Mouse (Mus musculus) inflammation-experienced regulatory T-cells, adult 6 months (primary cell): ENCODE measurements around the gene 1700008O03Rik. TPM values are rescaled to one million over a fixed set of nuclear protein-coding genes. Genes with fewer than 3 reads are reported as not detected.

ENCODE experiments used
- ATAC-seq: one replicate; pipeline ENCODE4 v1.8.0; 2017
- polyA plus RNA-seq, 3 experiments: library from polyadenylated mRNA; unstranded; fragments of 100-300 nt; shearing (Covaris generic); gene quantifications; one replicate each; pipeline ENCODE4 v1.2.1; 2017

The 1700008O03Rik gene
- not detected for polyA plus RNA-seq

DNA sequence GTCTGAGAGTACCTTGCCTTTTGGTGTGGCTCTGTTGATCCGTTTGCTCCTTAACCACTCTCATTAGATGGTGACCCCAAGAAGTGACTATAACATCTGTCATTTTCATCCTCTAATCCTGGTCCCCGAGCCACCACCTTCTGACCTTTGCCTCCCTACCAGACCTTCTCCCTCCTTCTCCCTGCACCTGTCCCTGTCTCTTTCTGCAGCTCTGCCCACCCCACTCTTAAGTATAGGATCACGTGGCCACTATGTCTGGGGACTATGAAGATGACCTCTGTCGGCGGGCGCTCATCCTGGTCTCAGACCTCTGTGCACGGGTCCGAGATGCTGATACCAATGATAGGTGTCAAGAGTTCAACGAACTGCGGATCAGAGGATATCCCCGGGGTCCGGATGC is at the start of gene 1700008O03Rik:
Gene 1700008O03Rik, minus strand, starts transcription at position 101 of the 400 bp plus-strand sequence.
- ATAC-seq = no peak

DNA sequence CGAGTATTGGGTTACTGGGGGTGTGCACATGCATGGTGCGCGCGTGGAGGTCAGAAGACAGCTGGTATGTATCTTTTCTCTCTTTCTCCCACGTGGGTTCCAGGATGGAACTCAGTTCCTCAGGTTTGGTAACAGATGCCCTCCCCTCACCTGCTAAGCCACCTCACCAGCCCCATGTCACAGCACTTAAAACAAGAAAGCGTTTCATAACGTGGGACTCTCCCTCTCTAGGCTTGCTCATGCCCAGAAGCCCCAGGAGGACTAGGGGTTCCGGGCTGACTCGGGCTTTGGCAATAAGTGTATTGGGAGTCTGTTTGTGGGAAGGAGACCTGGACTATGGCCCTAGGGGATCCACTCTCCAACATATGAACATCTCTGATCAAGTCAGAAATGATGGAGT is 48.5 kb upstream of the 1700008O03Rik start:
- ATAC-seq = no peak

DNA sequence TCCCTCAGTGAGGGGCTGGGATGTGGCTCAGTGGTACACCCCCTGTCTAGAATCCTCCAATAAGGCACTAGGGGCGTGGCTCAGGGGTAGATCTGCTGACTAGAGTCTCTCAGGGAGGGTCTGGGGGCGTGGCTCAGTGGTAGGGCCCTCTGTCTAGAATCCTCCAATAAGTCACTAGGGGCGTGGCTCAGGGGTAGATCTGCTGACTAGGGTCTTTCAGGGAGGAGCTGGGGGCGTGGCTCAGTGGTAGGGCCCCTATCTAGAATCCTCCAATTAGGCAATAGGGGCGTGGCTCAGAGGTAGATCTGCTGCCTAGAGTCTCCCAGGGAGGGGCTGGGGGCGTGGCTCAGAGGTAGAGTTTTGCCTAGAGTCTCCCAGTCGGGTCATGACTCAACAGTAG is 47.8 kb upstream of the 1700008O03Rik start:
- ATAC-seq = no peak

DNA sequence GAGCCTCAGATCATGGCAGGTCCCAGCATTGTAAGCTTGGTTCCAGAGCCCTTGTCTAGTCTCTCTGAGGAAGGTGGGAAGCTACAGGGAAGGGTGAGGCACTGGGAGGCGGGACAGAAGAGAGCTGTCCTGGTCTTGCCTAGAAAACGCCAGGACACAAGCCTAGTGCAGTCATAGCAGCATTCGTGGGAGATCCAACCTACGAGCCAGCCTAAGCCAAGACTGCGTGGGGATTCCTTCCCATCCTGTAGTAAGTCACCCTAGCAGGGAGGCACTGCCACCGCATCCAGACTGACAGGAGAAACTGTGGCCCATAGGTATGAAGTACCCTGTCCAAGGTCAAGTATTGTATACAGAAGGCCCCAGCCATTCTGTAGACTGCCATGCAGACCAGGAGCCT is 46.9 kb upstream of the 1700008O03Rik start:
- ATAC-seq = no peak

DNA sequence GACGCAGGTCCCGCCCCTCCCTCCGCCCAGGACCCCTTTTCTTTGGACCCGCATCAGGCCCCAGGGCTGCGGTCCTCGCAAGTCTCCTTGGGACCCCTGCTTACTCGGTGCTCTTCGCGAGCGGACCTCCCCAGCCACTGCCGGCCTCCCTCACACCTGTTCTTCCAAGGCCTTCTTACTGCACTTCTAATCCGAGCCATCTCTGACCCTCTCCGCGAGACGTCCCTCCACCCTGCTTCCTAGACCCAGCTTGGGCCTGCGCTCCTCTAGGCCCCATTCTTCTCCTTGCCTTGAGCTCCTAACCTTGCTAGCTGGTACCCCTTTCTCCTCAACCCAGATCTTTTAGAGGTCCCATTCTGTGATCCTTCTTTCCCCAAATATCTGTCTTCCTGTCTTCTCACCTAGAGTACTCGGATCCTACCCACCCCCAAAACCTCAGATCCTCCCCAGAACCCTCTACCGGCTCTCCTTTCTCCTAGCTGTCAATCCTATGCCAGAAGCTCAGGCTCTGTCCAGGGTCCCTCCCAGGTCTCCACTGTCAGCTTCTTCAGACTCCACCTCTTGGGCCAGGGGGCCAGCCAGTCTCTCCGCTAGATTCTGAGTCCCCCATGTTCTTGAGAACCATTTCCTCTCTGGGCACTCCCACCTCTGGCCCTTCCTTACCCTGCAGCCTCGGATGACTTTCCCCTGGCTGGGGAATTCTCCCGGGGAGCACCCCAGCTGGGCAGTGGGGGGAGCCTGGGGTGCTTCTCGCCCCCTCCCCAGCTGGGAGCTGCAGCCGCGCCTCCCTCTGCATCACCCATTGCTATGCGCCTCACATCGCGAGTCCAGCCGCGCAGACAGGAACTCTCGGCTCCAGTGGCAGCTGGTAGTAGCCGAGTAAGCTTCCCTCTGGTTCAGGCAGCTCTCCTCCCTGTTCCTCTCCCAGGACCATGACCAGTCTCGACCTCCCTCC is 44.2 kb upstream of the 1700008O03Rik start:
- ATAC-seq = no peak

DNA sequence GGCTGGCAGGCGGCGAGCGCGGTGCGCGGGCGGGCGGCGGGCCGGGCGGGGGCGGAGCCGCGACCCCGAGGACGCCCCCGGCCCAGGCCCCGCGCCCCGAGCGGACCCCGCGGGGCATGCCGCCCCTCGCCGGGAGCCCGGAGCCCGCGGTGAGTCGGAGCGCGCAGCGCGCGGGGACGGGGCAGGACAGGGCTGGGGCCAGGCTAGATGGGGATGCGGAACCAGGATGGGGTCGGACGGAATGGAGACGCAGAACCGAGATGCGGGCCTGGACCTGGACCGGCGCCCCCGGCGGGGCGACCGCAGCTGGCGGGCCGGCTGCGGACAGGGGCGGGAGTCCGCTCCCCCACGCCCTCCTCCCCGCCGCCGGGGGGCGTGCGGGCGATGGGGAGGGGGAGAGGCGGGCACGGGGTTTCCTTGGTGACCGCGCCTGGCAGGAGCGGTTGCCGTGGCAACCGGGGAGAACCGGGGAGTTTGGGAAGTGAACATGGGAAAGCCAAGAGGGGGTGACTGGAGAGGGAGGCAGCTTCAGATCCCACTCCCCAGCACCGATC is 43.4 kb upstream of the 1700008O03Rik start, which contains the start of gene Lrrc4b:
Gene Lrrc4b, plus strand, starts transcription at position 51 of the 554 bp plus-strand sequence.
- no peak for ATAC-seq

DNA sequence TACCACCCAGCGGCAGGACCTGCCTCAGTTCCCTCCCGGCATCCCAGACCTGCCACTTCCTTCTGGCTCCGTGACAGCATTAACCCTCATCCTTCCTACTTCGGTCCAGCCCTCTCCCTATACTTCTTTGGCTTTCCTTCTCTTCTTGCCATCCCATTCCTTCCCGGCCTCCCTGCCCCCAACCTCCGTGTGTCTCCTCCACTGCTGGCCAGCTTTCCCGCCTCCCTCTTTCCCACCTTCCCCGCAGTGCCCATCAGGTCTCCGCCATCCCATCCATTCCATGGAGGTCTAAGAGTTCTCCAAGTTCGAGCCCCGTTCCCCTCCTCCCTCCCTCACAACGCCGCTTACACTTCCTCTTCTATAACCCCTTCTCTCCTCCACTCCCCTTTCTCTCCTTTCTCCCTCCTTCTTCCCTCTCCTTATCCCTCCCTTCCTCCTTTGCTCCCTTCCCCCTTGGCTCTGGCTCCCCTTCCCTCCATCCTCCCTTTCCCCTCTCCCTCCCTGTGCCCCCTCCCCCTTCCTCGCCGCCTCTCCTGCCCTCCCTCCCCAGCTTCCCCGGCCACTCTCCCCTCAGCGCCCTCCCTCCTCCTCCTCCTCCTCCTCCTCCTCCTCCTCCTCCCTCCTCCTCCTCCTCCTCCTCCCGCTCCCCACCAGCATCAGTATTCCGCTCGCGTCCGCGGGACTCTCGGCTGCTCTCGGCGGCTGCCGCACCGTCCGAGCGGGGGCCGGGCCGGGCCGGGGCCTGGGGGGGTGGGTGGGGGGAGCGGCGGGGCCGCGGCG is 42.7 kb upstream of the 1700008O03Rik start:
- ATAC-seq = no peak

DNA sequence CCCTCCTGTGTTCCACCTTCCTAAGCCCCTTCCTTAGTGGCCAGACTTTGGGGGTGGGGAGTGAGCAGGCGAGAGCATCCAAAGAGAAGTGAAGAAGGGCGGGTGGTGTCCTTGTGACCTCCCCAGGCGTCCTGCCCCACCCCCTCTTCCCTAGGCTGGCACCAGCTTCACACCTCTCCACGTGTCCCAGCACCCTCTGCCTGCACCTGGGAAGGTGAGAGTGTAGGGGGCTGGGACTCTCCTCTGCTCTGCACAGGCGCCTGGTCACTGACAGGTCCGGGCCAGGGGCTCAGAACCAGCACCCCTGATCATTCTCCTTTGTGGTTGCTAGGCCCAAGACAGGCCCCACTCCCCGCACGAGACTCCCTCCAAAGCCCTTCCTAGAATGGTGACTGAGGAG is 42.0 kb upstream of the 1700008O03Rik start:
- no peak for ATAC-seq

DNA sequence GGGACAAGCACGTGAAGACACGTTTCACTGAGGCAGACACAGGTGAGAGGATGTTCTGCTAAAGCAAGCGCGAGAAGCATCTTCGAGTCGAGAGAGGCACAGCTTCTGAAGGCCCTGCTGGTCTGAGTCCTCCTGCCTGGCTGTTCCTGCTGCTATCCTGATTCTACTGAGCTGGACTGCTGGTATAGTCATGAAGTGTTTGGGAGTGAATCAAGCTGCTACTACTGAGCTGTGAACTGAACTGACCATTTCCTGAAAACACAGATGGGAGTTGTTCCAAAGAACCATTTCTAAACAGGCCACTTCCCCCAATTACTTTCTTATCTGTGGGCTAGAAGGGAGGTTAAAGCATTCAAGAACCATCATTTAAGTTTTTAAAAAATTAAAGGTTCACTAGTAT is 27.7 kb upstream of the 1700008O03Rik start:
- ATAC-seq = no peak

DNA sequence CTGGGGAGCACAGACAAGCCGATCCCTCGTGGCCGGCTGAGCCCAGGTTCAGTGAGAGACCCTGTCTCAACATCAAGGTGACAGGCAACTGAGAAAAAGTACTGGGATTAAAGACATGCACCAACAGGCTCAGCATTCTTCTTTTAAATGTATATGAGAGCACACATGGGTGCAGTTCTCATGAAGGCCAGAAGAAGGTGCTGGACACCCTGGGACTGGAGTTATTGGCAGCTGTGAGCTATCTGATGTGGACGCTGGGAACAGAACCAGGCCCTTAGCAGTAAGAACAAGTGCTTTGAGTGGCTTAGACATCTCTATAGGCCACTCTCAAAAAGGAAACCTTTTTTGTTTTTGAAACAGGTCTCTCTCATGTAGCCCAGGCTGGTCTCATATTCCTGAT is 25.5 kb upstream of the 1700008O03Rik start:
- ATAC-seq = no peak

DNA sequence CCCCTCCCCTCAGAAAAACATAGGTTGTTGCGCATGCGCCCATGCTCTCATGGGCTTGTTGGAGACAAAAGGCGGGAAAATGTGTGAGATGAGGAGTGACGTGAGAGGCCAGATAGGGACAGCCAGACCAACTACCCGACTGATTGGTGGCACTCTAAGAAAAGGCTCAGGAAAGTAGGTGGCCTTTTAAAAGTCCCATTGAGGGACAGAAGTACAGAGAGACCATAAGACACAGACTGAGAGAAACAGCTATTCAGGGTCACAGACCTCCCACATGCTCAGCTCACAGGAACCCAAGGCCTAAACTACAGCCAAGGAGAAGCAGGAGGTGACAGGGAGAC is 20.4 kb upstream of the 1700008O03Rik start:
- ATAC-seq = no peak

DNA sequence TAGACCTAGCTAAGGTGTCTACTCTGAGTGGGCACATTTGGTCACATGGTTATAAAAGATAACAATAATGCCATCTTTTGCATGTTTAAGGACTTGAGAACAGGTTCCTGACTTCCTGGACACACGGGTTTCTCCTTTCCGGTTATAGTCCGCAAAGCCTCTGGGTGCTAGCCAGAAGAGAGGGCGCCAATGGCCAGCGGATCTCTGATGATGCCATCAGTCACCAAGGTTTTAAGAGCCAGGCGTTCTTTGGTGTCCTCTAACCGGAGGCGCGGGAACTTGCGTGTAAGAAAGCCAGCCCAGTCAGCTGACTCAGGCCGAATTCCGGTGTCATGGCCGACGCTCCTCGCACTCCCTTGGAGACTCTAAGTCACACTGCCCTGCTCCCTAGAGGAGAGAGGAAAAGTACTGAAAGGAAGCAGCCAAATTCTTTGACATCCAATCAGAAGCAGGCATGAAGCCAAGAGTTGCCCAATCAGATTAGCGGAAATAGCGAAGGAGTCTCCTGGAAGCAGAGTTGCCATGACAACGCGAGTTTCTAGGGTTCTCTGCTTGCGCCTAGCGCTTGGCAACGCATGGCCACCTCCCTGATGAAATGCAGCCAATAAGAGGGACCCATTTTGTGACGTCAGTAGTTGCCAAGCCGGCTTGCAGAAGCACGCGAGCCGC is 19.9 kb upstream of the 1700008O03Rik start:
- ATAC-seq = peak; percentile 93

DNA sequence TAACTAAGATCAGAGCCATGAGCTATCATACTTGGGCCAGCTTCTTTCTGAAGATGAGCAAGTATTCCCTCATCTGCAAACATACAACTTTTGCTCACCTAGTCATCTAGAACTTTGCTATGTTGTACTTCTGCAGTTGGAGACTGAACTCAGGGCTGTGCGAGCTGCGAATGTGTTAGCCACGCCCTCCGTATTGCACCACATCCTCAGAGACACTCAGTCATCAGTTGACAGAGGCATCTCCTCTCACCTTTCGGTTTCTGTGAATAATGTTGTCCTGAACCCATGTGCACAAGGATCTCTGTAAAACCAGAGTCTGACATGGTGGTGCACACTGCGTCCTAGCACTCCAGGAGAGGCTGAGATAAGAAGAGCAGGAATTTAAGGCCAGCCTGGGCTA is 16.1 kb upstream of the 1700008O03Rik start:
- peak; percentile 67 for ATAC-seq

DNA sequence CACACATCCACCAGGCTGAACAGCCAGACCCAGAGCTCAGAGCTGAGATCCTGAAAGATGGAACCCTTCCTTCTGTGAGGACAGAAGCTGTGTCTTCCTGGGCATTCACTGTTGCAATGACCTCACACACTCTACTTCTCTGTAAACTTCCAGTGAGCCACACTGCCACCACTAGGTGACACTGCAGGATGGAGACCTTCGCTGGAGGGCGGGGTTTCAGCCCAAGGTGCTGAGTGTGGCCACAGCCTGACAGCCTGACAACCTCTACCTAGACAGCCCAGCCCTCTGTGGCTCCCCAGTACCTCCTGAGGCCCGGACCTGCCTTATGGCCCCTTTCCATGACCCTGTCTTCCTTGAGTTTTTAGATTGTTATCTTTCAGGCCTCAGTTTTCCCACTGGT is 12.9 kb upstream of the 1700008O03Rik start:
- peak; percentile 82 for ATAC-seq

DNA sequence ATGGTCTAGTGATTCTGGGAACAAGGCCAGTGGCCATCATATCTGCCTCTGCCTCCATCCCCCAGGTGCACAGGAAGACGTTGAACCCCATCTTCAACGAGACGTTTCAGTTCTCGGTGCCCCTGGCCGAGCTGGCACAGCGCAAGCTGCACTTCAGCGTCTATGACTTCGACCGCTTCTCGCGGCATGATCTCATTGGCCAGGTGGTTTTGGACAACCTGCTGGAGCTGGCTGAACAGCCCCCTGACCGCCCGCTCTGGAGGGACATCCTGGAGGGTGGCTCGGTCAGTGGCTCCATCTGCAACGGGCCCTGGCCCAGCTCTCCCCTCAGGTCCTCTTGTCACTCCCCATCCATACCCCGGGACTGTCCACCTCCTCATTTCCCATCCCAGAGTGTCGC is 7.7 kb upstream of the 1700008O03Rik start:
- no peak for ATAC-seq

DNA sequence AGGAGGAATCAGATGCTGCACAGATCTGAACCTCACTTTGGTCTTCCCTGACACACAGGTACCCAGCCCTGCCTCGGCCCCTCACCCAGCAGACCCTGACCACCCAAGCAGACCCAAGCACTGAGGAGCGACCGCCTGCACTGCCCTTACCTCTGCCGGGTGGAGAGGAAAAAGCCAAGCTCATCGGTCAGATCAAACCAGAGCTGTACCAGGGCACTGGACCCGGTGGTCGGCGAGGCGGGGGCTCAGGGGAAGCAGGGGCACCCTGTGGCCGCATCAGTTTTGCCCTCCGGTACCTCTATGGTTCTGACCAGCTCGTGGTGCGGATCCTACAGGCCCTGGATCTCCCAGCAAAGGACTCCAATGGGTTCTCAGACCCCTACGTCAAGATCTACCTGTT is 6.7 kb upstream of the 1700008O03Rik start:
- ATAC-seq = no peak

DNA sequence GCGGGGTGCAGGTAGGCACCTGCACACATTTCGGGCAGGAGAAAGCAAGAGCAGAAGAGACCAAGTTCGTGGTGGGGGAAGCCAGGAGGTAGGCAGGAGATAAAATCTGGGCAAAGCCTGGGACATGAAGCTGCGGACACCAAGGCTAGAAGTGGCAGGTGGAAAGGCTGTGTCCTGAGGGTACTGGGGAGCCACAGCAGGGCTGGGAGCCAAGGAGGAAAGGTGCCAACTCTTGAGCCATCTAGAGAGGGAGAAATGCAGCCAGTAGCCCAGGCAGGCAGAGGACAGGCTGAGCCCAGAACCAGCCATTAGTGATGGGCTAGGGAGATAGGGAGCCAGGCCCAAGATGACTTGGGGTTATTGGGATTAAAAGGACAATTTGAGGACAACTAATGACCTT is 6.2 kb upstream of the 1700008O03Rik start:
- no peak for ATAC-seq

DNA sequence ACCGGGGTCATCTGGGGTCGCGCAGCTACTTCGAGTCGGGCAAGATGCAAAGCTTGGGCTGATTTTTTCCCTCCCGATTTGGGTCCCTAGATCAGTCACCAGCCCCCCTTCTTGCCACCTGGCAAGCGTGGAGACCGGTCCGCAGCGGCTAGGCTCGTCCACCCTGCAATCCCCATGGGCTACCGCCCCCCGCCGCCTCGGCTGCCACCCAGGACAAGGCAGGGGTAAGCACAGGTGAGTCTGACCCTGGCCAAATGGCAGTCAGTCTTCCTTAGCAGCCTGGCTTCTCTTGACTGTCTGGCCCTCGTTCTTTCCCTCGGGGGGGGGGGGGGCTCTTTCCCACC is 932 bp downstream of the 1700008O03Rik start:
- ATAC-seq = no peak

DNA sequence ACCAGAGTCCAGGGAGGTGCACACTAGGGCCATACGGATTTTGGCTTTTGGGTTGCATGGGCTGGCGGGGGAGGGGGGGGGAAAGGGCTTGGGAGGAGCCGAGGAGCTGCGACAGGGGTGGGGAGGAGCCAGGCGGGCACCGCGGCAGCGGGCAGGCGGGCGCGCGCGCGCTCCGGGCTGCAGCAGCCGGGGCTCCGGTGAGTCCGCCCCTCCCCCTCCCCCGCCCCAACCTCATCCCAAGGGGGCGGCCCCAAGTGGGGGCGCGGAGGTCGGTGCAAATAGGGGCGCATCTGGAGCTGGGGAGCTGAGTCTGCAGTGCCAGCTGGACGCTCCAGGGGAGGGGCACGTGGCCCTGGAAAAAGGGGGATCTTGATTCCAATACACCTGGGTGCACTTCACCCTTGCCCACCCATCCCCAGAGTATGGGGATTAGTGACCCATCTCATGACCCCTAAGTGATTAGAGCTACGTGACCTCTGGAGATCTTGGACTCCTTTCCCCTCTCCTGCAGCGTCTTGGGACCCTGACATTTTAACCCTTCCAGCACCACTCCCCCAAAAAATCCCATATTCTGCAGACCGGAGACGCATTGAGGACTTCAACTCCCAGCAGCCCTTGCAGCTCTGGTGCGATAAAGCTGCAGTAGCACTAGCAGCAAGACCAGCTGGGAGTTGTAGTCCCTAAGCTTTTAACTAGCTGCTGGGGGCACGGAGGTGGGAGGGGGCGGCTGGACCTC is 1.5 kb downstream of the 1700008O03Rik start, which contains the start of gene Syt3:
Gene Syt3, plus strand, starts transcription at position 123 of the 736 bp plus-strand sequence.
- peak; percentile 64 for ATAC-seq

DNA sequence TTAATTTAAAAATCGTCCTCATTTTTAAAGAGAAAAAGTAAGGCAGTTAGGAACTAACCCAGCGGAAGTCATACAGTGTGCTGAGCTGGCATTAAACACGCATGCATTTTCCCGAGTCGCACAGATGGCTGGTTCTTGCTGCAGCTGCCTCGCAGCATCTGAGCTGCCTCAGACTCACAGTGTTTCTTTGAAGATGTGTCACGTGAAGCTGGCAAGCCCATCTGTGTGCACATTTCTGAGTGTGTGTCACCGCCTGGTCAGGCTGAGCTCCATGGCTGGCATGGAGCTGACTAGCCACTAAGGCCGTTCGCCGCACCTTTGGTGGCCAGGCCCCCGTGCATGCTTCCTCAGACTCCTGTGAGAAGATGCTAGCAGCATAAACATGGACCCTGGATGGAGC is 3.1 kb downstream of the 1700008O03Rik start:
- no peak for ATAC-seq

DNA sequence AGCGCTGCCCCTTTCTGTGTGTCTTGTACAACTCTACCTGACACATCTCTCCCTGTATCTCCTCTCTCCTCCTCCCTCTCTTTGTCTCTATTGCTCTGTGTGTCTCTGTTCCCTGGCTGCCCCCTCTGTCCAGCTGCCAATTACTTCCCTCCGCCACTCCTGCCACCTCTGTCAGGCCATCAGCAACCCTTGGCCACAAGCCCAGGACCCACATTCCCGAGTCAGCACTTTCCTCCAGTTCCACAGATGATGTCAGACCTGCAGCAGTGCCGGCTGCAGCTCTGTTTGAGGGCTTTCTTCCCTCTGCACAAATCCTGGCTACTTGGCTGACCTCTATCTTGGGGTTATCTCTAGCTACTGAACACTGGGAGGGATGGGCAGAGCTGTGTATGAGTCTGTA is 7.3 kb downstream of the 1700008O03Rik start:
- ATAC-seq = no peak

DNA sequence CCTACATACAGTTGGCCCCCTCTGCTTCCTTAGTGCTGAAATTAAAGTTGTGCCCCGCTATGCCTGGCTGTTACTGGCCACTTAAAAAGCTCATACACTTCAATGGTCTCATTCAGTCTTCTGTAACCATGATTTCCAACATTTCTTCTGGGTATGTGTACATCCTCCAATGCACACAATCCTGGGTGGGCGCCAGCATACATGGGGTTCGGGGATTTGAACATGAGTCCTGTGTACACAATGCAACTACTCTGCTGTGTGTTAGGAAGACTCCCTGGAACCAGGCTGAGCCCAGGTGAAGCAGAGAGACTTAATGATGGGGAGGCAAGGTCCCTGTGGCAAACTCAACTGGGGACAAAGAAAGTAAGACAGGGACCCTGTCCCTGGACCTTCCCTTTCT is 9.8 kb downstream of the 1700008O03Rik start:
- ATAC-seq = no peak
